Mouse (Mus musculus) lung, postnatal 10 days (tissue): ENCODE data around the gene Ccdc153.
A peak's percentile ranks its signal among the peaks of the same experiment; 100 is the strongest.

ENCODE experiments used
- DNase-seq: peaks from one replicate; pipeline ENCODE4 v3.0.0; 2021

Ccdc153 gene

DNA sequence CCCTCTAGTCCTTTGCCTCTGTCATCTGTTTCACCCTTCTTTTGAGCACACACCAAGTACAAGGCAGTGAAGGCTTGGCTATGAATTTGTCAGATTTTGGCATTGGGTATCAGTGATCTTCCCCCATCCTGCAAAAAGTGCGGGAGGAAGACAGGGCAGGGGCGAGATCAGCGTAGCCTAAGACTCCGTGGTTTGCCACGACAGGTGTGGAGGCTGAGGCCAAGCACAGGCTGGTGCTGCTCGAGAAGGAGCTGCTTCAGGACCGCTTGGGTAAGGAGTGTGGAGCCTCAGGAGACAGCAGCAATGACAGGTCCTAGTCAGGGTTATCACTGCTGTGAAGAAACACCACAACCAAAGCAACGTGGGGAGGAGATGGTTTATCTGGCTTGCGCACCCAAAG lies 942 bp downstream of the Ccdc153 start:
- no peak for DNase-seq

DNA sequence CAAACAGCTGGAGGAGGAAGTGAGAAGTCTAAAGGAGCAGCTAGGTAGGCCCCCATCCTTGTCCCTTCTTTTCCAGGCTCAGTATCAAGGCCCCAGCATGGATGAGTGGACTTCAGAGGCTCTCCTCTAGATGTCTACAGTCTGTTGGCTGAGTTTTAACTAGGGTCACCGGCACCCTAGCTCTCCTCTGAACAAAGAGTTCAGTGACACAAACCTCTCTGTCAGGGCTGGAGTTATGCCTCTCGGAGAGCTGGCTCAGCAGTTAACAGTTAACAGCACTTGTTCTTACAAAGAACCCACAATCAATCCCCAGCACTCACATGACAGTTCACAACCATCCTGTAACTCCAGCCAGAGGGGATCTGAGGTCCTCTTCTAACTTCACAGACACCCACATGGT lies 3.1 kb downstream of the Ccdc153 start:
- no peak for DNase-seq

DNA sequence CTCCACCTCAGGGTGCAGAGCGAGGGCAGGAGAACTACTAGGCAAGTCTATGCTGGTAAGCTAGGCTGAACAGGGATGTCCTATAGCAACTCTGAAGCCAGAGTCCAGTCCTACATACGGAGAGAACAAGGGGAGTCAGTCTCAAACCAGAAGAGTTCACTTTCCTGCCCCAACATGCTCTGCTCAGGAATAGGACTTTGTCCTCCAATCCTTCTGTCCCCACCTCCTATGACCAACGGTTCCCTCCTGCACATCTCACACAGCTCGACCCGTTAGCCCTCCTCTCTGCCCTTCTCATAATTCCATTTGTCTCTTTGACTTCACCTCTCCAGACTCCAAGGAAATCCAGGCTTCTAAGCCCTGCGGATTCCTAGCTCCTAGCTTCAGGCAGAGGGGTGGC lies 7.4 kb downstream of the Ccdc153 start:
- no peak for DNase-seq

DNA sequence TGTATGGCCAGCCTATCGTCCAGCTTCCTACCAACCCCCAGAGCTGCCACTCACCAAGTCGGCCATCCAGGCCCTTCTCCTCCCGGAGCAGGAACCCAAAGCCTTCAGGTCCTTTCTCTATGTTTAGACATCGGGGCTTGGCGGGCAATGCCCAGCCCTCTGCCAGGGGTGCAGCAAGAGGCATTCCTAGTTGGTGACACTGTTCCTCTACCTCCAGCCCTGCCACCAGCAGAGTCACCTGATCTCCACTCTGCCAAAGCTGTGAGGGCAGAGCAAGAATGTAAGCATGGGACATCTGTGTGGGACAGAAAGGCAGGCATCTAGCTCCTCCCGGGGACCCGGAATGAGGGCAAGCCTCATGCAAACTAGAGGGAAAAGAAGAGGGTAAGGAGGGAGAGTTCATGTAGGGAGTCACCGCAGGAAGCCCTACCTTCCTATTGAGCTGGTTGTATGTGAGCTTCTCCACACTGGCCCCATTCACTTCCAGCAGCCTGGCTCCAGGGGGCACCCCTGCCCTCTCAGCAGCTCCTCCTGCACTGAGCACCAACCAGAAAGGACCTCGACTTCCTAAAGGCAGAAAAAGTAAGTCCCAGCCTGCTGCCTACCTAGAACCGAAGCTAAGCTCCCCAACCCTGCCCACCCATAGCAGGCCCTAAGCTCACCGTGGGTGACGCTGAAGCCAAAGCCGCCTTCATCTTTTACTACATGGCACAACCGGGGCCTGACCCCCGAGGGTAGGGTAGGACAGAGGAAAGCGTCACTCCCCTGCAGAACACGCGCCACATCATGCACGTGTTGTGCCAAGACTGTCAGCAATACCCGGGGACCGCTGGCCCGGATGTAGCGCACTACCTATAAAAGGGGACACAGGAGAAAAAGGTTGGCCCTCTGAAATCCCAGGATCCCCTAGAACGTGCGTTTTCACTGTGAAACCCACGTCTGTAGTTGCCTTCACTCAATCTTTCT lies 9.0 kb downstream of the Ccdc153 start:
- DNase-seq: peak; percentile 82

DNA sequence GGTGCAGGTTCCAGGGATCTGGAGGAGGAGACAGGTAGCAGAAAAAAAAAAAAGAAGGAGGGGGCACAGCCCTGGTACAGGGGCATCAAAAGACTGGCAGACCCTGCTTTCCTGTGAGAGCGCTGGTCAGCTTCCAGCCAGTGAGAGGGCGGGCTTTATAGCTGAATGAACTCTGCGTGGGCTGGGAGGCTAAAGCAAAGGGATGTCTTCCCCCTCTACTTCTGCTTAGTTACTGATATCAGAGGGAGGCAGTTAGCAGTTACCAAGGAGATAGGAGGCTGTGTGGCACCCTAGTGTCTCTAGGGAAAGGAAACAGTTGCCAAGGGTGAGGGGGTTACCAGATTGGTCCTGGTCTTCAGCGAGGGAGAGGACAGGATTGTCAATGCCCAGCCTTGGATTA lies 10.0 kb downstream of the Ccdc153 start:
- DNase-seq: no peak

DNA sequence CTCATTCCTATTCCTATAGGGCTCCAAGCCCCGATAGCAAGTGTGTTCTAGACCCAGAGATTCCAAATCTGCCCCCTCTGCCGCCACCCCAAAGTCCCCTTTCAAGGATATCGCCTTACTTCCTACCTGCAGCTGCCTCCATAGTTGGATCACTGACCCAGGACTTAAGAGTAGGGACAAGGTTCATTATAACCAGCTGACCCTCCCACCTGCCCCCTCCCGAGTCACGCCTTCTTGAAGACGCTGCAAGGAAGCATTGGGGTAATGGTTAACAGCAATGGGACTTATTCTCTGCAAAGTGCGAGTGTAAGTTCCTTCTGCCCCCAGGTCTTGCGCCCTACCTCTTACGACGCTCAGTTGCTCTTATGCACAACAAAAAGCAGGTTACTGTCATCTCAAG lies 10.8 kb downstream of the Ccdc153 start, which contains the start of gene Pdzd3:
TSS of gene Pdzd3 (minus strand) at position 158 of the 400 bp plus-strand sequence.
- DNase-seq: no peak

DNA sequence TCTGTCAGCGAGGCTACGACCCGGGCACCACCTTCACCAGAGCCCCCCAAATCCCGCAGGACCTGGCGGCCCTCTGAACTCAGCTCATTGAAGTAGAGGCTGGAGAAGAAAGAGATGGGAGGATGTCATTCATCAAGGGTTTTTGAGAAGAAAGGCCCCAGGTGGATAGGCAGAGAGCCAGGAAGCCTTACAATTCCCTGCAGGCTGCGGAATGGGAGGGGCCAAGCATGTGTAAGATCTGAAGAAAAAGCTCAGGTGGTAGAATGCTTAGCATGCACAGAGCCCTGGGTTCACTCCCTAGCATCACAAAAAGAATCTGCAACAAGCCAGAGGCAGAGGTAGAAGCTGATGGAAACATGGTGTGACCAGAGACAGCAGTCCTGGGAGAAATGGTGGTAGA lies 13.0 kb downstream of the Ccdc153 start:
- no peak for DNase-seq

DNA sequence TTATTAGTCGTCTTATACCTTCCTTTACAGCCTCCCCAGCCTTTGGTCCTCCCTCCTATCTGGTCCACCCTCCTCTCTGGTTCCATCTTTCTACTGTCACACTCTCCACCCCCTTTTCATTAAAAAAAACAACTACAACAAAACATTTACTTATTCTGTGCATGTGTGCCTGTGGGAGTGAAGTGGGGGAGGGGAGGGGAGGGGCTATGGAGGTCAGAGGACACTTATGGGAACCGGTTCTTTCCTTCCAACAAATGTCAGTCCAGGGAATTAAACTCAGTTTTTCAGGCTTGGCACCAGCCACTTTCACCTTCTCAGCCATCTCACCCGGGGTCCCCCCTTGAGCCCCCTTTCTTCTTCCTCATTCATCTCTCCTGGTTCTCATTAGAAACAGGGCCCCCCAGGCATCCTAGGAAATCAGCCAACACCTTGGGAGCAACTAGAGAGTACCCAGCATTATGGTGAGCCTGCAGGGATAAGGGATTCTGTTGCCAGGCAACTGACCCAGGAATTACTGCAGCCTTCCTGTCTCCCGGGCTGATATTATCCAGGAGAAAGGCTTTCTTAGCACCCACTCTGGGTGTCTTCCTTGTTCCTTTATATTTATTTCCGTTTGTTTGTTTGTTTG lies 14.1 kb downstream of the Ccdc153 start:
- no peak for DNase-seq

DNA sequence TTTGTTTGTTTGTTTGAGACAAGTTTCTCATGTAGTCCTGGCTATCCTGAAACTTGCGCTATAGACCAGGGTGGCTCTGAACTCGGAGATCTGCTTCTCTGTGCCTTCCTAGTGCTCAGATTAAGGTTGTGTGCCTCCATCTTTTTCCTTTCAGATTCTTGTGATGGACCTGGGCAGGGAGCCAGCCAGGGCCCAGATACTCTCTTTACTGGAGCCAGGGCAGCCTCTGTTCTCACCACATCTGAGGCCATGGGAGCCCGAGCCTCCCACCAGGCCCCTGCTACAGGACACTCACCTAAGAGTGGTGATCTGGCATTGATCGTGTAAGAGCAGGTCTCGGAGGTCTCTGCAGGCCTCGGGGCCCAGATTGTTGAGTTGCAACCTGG lies 14.7 kb downstream of the Ccdc153 start:
- no peak for DNase-seq

DNA sequence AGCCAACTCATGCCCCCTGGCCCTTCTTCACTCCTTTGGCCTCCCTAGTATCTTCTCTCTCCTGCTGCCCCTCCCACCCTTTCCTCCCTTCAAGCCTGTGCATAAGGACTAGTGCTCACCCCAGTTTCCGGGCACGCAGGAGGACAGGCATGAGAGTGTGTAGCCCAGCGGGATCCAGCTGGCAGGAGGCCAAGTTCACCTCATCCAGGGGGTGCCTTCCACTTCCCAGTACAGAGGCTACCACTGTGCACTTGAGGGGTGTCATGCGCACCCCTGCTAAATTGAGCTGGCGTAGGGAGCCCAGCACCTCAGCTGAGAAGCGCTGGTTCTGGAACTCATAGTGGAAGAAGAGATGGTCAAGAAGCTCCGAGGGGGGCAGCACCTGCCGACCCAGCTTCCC lies 15.7 kb downstream of the Ccdc153 start:
- DNase-seq: no peak

DNA sequence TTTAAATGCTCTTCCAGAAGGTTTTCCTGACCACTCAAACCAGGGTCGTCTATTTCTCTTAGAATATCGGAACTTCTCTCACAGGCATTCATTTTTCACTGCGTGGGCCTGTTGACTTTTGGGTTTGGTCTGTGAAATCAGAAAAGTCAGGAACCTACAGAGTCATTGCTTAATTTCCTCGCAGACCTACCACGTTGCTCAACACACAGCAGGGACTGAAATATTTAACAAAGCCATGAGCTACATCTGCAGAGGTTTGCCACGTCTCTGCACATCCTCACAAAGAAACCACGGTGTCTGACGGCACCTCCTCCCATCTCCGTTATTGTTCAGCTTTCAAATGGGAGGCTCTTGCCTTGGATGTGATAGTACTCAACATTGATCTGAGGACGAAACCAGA lies 18.5 kb downstream of the Ccdc153 start:
- DNase-seq: no peak

DNA sequence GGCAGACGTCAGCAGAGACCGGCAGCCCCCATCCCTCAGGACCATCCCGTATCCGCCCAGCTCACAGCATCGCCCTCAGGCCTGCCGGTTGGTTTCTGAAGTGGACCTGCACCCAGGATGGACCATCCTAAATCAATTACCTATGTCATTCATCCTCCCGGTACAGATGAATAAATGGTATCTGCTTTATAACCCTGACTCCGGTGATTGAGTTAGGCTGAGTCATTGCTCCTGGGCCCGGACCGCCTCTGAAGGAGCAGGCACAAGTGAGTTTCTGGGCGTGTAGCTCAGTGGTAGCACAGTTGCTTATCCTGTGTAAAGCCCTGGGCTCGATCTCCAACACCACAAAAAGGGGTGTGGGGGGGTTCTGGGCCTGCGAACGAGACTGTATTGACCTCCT lies 20.9 kb downstream of the Ccdc153 start:
- DNase-seq: no peak

DNA sequence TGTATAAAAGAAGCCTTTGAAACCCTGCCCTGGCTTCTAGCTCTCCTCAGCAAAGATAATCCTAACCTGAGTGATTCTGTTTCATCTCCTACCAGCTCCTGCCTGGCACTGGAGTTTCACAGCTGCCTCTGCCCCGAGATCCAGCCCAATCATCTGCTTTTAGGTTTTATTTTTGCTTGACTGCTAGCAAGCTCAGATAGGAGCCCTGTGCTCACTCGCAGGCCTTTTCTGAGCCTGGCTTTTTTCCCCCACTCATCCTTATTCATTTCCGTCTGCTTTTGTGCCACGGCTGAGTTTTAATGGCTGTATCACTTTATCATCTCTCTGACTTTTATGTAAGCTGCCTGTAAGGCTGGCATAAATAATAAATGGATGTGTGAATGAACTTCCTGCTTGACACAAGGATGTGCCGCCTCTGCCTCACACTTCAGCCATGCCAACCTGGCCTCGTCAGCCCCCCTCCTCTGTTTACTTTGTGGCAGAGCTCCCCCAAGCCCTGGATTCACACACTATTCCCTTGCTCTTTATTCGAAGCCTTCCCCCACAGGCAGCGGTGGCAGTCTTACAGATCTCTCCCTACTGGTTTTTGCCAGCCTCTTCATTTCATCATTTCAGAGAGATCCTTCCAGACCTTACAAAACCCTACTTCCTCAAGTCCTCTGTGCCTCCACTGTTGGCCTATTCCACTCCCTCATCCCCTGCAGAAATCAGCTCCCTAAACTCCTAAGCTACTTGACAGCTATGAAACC lies 26.2 kb downstream of the Ccdc153 start:
- DNase-seq: no peak

DNA sequence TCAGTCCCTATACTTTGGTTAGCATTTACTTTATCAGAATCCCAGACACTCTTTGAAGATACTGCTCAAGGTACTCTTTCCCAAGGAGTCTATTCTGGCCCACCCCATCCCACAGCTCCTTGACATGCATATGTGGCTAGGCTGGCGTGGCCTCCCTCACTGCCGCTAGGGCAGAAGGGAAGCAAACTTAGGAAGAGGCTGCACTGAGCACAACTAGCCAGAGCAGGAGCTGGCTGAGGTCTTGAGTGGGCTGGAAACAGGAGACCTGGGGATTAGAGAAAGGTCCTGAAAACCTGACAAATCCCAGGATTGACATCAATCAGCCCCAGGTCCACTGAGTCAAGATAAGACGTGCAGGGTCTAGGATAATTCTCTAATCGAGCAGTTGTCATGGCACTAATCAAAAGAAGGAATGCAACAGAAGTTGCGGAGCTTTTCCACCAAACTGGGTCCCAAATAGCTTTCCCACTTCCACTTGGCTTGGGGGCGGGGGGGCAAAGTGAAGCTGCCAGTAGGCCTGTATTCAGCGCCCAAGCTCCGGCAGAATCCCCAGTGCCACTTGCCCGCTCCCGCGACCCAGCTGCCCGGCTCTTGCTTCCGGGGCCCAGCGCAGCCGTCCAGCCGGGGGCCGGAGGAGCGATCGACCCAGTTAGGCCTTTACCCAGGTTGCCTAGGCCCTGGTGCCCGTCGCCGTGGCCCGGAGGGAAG lies 27.0 kb downstream of the Ccdc153 start:
- DNase-seq: peak; percentile 44

DNA sequence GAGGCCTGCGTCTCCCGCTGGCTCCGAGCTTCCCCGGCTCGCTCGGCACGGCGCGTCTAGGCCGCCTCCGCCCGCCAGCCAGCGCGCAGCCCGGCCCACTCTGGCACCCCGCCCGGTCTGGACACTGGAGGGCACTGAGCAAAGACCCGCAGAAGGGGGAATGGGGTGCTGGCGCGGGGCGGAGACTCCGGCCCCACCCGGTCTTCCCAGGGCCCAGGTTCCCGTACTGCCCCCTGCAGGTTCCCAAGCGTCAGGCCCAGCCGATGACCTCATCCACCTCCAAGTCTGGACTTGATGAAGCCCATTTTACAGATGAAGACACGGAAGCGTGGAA lies 27.5 kb downstream of the Ccdc153 start:
- DNase-seq: peak; percentile 96

DNA sequence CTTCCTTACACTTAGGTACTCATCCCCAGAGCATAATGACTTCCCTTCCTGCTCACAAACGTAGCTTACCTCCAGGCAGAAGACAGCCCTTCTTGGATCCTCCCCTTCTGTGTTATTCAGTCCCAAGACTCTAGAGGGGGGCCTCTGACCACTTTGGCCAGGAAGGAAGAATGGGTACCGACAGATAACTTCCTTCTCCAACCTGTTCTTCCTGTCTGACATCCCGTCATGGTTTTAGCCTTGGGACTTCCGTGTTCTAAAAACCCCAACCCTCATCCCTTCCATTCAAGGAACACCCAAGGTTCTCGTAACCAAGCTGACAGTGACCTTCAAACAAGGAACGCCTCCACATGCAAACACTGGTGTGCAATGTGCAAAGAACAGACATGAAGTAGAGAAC lies 28.0 kb downstream of the Ccdc153 start, which contains the start of gene Nlrx1:
TSS of gene Nlrx1 (minus strand) at position 168 of the 400 bp plus-strand sequence.
- DNase-seq: peak; percentile 38

DNA sequence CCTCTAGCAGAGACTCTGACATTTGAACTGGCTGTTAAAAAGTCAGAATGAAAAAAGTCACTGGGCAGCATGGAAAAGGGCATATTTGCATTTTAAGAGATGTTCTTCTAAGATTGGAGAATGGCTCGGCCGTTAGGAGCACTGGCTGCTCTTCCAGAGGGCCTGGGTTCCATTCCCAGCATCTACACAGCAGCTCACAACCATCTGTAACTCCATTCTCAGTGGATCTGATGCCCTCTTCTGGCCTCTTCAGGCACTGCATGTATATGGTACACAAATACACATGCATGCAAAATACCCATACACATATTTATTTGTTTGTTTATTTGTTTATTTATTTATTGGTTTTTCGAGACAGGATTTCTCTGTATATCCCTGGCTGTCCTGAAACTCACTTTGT lies 28.6 kb downstream of the Ccdc153 start:
- DNase-seq: peak; percentile 33

DNA sequence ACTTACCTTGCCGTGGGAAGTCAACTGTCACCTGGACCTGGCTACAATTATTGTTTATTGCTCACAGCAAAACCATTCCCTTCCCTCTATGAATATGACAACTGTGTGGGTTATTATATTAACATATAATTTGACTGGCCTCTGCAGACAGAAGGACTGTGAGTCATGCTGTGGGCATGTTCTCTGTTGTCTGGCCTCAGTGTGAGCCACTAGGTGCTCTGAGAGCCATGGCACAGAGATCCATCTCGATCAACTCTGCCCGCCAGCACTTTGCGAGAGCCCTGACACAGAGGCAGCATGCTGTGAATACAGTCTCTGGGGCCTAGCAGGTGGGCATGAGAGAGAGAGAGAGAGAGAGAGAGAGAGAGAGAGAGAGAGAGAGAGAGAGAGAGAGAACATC lies 29.5 kb downstream of the Ccdc153 start:
- no peak for DNase-seq

DNA sequence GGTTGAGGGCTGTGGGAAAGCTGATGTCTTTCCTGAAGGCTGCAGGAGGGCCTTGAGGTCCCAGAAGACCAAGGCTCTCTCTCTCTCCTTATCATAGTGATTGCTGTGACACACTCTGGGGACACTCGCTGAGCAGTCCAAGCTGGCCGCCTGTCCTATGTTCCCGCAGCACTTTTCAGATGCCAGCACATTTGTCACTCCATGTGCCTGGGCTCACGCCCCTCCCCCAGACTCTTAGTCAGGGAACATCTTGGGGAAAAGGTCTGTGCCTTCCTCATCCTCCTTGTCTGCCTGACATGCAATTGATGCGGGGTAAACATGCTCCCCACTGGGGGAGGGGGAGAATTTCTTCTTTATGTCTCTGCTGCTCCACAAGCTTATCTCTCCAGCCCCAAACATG lies 42.7 kb downstream of the Ccdc153 start:
- no peak for DNase-seq

DNA sequence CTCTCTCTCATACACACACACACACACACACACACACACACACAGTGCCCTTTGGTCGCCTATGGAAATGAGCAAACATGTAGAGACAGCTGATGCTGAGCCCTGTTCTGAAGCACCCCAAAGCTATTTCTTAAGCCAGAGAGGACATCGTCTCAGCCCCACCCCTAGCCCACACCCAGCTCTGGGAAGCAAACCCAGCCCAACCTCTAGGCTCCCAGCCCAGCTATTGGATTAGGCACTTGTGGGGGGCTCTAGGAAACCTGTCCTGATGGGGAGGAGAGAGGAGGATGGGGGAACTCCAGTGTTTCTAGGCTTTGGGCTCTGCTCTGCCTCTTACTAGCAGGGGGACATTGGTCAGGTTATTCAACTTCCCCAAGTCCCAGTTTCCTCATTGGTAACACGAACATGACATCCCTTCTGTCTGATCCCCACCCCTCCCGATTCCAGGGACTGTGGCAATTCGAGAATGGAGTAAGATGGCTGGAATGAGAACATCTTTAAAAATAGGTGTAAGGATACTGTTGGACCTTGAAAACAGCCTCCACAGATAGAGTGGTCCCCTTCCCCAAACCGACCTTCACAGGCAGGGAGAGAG lies 45.9 kb downstream of the Ccdc153 start:
- DNase-seq: peak; percentile 19

DNA sequence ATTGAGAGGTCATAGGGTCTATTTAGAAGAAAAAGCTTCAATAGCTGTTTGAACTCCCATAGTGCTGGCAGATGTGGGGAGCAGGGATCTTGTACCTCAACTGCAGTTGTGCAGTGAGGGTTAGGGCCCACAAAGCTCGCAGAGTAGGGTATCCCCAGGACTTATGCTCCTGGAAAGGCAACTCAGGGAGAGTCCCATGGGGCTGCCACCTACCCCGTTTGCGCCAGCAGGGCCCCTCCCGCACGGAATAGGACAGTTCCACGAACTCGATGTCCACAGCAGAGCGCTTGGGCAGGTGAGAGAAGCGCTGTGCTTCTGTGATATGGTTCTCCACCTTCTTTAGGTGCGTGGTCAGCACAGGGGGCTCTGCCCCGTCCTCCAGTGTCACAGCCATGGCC lies 46.5 kb downstream of the Ccdc153 start:
- no peak for DNase-seq

DNA sequence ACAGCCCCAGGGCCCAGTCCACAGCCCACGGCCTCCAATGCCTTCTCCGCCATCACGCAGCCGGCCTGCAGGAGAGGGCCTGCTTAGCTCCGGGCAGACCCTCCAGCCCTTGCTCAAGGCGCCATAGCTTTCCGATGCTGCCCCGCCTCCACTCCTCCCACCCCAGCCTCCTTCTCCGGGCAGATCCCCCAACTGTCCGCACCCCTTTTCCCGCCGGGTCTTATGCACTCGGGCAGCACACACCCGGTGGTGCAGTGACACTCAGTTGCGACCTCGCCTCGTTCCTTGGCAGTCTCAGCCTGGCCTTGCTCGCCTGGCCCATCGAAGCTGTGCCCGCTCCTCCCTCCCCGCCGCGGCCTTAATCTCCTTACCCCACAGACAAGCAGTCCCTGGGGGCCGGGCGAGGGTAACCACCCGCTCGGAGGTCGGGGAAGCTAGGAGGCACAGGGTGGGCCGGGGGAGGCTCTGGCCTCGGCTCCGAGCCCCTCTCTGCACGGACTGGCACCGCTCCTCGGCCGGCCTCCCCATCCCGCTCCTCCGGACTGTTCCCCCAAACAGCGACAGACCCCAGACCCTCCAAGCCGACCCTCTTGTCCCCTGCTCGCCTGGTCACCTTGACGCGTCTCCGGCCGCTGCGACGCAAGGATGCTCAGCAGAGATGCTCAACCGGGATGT lies 47.1 kb downstream of the Ccdc153 start:
- peak; percentile 37 for DNase-seq
